Mouse (Mus musculus) small intestine, adult 10 weeks (tissue): ENCODE data around the gene Huwe1. TPM values are rescaled to one million over a fixed set of nuclear protein-coding genes. Genes with fewer than 3 reads are reported as not detected.

Experiments
- polyA plus RNA-seq: library from polyadenylated mRNA; stranded (reverse); fragments of 350-450 nt; fragmentation: Illumina TruSeq; extraction: RNeasy Lipid Tissue Mini Kit (QIAGEN cat#74804); gene quantifications from one replicate; pipeline ENCODE4 v1.2.3, GENCODE M21; 2014; ENCODE audit warnings: low replicate concordance

Huwe1 gene
- 50.1 TPM for polyA plus RNA-seq

DNA sequence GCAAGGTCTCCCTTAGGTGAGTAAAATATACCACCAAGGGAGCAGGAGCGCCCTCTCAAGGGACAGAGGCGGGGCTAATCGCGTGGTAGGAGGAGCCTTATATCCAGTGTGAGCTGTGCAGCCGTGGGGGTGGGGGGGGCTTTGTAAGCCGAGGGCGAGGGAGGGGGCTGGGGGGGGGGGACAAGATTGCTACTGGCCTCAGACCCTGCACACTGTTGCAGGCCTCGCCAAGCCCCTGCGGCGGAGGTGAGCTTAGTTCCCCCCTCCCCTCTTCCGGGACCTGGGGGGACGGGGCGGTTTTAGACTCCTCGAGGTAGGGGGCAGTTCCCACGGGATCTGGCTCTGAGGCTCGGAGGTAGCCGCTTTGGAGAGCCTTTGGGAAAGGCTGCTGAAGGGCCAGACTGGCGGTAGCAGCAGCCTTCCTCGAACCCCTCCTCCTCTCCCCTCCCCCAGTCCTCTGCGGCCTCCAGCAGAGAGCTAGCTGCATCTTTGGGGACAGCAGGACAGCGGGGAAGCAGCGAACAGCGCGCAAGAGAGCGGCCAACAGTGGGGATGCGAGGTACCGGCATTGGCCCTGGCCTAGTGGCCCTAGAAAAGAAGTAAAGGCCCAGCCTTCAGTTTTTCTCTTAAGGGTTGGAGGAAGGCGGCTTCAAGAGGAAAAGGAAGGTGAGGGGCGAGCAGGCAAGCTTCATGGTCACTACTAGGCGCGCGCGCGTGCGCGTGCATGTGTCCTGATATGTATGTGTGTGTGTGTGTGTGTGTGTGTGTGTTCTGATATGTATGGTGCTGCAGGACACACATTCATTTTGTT is at the start of gene Huwe1:
Gene Huwe1 (plus strand): TSS at position 107 of the 811 bp plus-strand sequence.

Other genes with a start within 250 kb of the Huwe1 start
- gene Hsd17b10, start 201.0 kb downstream of the Huwe1 start, polyA plus RNA-seq: 28.2 TPM
- 0.48 TPM for gene Ribc1, start 215.5 kb downstream of the Huwe1 start, polyA plus RNA-seq
- 42.0 TPM for gene Smc1a, start 215.6 kb downstream of the Huwe1 start, polyA plus RNA-seq